Mouse (Mus musculus) heart, postnatal 10 days (tissue): ENCODE measurements around the gene Crebzf. TPM values are rescaled to one million over a fixed set of nuclear protein-coding genes. Genes with fewer than 3 reads are reported as not detected.
A peak's percentile ranks its signal among the peaks of the same experiment; 100 is the strongest.

Experiments used
- DNase-seq, 2 experiments: peaks; one replicate each; pipeline ENCODE4 v3.0.0; 2021
- intact Hi-C: fragments of 180-260 bp; cut with DNase I; formaldehyde crosslinking; loops from one replicate; pipeline ENCODE4 v1.15.1; 2025
- total RNA-seq, 2 experiments: library from RNA; stranded (reverse); gene quantifications; 2 replicates each; pipeline ENCODE4 v1.2.3; 2021

Crebzf gene
- total RNA-seq, 2 experiments from 2014 or later: 30.2 to 32.2 TPM

DNA sequence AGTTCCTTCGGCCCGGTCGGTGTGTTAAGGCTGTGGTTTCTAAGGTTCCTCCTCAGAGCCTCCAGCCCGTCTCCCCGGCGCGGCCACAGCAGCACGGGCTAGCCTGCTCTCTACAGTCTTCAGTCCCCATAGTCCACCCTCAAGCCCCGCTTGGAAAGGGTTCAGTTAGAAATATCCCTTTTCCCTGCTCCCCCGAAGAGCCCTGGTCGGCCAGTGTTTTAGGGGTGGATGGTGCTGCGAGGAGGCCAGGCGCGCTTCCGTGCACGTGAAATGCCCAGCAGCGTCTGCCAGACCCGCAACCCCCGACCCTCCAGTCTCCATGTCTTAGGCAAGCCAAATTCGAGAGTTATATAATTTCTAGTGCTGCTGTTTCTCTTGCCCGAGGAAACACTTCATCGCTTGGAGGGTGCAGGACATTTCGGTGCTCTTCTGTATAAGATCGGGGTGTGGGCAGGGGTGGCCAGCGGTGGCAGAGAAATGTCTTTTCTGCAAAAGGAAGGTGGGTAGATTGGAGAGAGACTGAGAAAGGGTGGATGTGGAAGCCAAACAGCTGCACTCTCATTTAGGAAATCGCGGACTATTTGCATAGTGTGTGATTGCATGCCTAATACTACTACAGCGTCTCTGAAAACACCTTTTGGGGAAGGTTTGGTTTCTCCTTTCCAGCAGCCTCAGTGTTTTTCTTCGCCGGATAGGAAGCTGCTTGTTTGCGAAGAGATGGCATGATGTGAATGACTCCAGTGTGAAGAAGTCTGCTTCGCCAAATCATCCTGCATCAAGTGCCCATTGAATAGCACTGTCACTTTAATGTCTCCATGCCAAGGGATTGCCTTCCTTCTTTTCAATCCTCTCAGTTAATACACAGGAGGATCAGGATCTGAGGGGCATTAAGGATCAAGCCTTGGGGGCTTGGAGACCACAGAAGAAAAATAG, 34.0 kb downstream of the Crebzf start, which contains the start of gene Dlg2:
TSS of gene Dlg2 (plus strand) at position 360 of the 933 bp plus-strand sequence.
- peak; percentile 9 to 16 for DNase-seq
- intact Hi-C loops: no loop called here

DNA sequence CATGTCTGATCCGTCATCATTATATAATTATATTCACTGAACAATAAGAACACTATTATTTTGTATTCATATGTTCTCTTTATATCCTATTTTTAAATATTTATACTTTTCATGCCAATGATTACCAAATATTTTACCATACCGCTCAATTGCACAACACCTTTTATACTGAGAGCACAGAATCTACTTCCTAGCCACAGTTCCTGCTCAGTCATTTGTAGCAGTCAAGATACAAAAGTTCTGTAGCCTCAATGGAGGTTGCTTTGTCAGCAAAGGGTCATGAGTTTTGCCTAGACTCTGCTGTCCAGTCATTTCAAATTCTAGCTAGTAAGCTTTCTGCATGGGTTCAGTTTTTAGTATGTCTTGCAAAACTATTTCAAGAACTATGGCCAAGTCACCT, 40.1 kb downstream of the Crebzf start:
- intact Hi-C loops: no loop called here
- no peak for DNase-seq

Other genes starting within 250 kb of the Crebzf start
- gene Ccdc83, start 177.0 kb upstream of the Crebzf start, total RNA-seq: not detected
- gene Sytl2, start 140.5 kb upstream of the Crebzf start, total RNA-seq: 1 to 10 TPM; 8.6 to 9.0 TPM
- gene Ccdc89, start 16.2 kb upstream of the Crebzf start, total RNA-seq: under 1 TPM; 0.17 to 0.27 TPM
- 10 to 100 TPM; 94.9 to 96.0 TPM for gene Tmem126a, start 14.5 kb downstream of the Crebzf start, total RNA-seq
- 10 to 100 TPM; 17.0 to 19.6 TPM for gene Tmem126b, start 33.3 kb downstream of the Crebzf start, total RNA-seq
- 1 to 10 TPM; 1.9 to 3.4 TPM for gene Dlg2, start 33.9 kb downstream of the Crebzf start, total RNA-seq